Mouse (Mus musculus): ENCODE results near the gene Jtb.

Gene Jtb

DNA sequence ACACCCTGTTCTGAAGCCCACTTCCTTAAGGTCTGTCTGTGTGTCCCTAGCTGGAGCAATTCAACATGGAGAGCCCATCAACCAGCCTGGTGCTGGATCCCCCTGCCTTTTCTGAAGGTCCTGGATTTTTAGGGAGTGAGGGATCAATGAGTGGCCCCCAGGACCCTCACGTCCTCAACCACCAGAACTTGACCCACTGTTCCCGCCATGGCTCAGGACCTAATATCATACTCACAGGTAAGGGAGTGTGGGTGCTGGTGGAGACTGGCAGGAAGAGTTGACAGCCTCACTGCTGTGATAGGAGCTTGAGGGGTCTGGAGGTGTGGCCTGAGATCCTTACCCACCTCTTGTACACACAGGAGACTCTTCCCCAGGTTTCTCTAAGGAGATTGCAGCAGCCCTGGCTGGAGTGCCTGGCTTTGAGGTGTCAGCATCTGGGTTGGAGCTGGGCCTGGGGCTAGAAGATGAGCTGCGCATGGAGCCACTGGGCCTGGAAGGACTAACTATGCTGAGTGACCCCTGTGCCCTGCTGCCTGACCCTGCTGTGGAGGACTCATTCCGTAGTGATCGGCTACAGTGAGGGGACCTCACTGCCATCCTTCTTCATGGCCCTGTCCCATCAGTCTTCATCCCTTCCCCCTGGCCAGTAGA lies 31.8 kb downstream of the Jtb start:
- DNase-seq (ENCODE audit: low read depth): no peak

DNA sequence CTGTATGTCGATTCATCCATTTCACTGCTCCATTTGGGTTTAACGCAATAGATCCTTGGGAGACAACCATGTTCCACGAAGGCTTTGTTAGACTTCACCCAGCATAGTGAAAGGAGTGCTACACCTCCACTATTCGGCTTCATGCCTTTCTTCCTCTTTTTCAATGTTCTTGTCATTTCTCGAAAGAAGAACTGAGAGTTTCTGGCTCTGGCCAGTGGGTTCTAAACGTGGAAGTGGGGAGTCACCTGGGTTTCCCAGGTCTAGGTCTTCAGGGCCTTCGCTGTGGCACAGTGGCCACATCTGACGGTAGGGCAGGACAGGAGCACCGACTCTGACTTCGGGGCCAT lies 33.3 kb downstream of the Jtb start:
- DNase-seq (ENCODE audit: low read depth): no peak

DNA sequence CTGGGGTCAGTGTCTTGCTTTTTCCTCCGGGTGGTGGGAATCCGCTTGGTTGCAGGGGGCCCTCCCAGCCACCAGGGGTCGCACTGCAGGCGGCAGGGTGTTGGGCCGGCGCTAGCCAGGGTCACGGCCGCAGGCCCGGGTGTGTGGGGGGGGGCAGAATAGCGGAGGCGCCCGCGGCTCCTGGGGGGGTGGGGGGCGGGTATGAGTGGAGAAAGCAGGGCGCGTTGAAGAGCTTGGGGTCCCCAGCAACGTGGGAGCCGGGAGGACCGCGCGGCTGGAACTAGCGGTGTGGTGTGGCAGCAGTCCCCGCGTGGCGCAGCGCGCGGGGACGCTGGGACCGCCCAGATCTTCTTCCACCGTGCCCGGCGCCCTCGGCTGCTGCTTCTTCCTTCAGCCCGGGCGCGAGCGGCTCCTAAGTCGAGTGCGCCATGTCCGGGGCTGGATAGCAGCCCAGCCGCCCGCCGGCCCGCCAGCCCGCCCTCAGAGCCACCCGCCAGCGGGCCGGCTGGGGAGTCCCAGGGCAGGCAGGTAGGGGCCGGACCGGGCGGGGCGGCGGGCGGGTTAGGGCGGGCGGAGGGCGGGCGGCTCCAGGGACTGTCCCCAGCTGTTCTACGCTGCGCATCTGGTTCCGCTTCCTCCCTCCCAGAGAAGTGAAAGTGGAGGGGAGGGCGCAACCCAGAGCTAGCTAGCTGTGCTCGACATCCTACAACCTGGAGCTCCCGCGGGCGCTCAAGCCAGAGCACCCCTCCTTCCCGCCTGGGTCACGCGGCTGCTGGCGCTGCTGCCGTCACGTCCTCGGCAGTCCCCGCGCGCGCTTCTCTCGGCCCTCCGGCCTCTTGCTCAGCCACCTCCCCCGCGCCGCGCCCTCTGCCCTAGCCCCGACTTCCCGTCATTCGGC lies 33.9 kb downstream of the Jtb start, which contains the start of gene Dennd4b:
TSS of gene Dennd4b (plus strand) at position 152 of the 898 bp plus-strand sequence.
- peak; percentile 93 for DNase-seq (ENCODE audit: low read depth)

DNA sequence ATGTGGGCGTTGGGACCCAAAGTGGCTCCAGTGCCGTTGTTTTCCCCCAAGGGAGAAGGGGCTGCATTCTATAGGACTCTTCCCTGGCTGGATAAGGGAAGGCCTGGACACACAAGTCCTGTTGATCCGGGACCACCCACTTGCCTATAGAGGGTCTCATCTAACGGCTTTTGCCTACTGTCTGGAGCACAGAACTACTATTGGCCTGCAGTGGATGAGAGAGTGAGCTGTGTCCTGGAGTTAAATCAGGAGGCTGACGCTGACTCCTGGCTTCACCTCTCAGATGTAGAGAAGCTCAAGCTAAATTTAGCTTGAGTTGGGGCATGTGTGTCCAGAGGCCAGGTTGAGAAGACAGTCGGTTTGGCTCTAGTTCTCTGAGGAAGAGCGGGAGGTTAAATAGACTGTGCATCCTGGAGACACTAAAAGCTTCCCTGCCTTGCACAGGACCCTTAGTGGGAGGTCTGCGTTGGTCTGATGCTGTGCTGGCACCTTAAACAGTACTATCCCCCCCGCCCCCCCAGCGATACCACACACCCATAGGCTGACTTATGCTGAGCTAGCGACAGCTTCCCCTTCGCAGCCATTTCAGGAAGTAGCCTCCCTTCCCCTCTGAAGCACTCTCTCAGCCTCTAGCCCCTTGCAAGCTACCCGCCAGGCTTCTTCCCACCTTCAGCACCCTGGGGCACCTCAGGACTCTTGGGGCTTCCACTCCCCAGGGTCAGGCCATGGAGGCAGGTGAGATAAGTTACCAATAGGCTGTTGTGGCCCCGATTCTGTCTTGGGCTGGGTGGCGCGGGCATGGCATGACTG lies 34.7 kb downstream of the Jtb start:
- DNase-seq (ENCODE audit: low read depth): peak; percentile 87

DNA sequence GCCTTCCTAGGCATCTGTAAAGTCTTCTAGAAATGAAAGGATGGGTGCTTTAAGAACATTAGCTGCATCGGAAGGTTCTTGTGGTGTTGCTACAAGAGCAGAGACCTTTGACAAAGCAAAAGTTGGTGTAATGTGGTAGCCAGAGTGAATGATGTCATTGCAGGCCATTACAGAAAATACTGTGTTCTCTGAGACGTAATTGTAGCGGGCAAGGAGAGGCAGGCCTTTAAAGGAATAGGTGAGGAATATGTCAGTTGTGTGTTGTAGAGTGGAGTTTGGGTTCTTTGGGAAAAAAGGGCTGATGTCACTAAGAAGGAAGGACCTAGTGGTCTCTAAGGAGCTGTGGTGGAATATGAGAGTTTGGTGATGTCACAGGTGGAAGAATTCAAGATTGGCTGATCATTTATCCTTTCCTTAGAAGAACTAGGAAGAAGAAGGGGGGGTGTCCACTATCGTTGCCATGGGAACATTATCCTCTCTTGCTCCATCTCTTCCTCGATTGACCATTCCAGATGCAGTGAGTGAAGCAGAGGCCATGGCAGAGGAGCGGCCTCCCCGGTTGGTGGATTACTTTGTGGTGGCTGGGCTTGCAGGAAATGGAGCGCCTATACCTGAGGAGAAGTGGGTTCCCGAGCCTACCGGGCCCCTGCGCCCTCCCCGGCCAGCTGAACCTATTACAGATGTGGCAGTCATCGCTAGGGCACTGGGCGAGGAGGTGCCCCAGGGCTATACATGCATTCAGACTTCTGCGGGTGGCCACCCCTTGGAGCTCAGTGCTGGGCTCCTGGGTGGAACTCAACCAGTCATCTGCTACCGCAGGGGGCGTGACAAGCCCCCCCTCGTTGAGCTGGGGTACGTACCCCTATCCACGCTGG lies 35.7 kb downstream of the Jtb start:
- peak; percentile 44 for DNase-seq (ENCODE audit: low read depth)

DNA sequence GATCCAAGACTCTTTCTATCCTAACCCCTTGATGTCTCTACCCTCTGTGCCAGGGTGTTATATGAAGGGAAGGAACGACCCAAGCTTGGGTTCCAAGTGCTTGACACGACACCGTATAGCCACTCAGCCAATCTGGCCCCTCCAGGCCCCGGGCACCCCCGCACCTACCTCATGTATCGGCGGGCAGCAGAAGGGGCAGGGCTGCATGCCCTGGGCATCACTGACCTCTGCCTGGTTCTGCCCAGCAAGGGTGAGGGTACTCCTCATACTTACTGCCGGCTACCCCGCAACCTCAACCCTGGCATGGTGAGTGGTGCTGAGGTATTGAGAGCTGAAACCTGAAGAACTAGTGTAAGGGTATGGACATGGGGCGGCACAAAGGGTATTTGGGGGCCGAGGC lies 36.8 kb downstream of the Jtb start:
- no peak for DNase-seq (ENCODE audit: low read depth)

DNA sequence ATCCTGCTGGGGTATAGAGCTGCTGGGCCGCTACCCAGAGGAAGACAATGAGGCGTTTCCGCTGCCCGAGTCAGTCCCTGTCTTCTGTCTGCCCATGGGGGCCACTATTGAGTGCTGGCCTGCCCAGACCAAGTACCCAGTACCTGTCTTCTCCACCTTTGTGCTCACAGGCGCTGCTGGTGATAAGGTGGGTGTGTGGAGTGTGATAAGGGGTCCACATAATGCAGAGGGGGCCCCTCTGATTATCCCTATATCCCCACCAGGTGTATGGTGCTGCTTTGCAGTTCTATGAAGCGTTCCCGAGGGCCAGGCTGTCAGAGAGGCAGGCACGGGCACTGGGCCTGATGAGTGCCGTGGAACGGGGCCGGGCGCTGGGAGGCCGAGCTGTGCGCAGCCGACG lies 37.6 kb downstream of the Jtb start:
- no peak for DNase-seq (ENCODE audit: low read depth)

DNA sequence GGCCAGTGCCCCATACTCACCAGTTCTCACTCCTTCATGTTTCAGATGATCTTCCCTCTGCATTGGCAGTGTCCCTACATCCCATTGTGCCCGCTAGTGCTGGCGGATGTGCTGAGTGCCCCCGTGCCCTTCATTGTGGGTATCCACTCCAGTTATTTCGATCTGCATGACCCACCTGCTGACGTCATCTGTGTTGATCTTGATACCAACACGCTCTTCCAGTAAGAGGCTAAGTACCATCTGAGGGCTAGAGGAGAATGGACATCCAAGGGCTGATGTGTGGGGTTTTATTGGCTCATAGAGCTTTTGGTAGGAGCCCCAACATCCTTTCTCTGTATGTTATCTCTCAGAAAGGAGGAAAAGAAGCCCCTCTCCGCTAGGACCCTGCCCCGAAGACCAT lies 39.4 kb downstream of the Jtb start:
- DNase-seq (ENCODE audit: low read depth): no peak

DNA sequence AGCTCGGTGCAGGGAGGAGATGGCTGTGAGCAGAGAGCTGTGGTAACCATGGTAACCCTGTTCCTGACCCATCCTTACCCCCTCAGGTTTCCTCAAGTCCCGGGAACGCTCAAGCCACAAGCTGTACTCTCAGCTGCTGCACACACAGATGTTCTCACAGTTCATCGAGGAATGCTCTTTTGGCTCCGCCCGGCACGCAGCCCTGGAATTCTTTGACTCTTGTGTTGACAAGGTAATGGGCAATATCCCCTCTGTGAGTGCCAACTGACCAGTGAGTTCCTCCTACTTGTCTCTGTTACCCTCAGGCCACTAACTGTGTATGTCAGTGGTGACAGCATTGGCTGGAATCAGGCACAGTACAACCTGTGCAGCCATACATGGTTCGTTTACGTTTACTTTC lies 40.8 kb downstream of the Jtb start:
- DNase-seq (ENCODE audit: low read depth): no peak

DNA sequence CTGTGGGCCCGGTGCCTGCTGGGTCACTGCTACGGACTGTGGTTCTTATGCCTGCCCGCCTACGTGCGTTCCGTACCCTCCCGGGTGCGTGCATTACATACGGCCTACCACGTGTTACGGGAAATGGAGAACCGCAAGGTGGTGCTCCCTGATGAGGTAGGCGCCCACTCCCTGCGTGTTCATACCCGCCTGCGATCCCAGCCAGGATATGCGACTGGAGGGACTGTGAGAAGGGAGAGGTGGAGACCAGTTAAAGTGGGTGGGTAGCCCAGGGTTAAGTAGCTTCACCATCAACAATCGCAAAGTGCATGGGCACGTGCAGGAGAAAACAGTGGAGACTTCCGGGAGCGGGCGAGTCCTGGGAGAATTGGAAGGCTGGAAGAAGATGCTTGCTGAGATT lies 42.5 kb downstream of the Jtb start:
- no peak for DNase-seq (ENCODE audit: low read depth)

DNA sequence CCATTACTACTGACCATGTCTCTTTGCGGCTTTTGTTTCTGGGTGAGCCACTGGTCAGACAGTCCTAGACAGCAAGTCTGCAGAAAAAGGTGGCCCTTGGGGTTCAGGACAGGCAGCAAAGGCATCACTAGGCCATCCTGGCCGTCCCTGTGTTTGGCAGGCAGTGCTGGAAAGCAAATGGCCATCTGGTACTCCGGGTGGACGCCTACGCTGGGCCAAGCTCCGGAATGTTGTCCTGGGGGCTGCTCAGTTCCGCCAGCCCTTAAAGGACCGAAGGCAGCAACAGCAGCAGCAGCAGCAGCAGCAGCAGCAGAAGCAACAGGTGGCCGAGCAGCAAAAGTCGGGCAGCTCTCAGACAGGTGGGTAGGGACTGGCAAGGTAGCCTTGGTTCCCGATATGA lies 43.9 kb downstream of the Jtb start:
- no peak for DNase-seq (ENCODE audit: low read depth)

DNA sequence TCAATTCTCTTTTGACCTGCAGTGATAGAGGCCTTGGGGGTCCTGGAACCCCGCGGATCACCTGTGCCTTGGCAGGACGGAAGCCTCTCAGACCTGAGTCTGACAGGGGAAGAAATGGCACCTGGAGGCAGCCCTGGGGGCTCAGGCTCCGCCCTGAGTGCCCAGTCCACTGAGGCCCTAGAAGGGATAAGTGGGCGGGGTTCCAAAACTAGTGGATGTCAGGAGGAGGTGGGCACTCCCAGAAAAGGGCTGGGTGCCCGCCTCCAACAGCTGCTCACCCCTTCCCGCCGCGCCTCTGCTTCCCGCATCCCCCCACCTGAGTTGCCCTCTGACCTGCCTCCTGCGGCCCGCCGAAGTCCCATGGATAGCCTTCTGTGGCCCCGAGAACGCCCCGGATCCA lies 45.5 kb downstream of the Jtb start:
- DNase-seq (ENCODE audit: low read depth): no peak

DNA sequence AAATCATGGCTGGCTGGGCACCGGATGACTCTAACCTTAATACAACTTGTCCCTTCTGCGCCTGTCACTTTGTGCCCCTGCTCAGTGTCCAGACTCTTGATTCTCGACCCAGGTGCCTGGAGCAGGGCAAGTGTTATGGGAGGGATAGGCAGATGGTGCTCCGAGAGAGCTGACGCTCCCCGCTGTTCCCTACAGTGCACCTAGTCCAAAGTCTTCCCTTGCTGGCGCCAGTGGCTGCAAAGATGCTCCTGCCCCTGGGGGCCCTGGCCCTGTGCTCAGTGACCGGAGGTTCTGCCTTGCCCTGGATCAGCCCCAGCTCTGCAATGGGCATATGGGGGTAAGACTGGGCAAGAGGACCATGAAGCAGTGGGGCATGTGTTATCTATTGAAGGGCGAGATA lies 46.4 kb downstream of the Jtb start:
- DNase-seq (ENCODE audit: low read depth): no peak

DNA sequence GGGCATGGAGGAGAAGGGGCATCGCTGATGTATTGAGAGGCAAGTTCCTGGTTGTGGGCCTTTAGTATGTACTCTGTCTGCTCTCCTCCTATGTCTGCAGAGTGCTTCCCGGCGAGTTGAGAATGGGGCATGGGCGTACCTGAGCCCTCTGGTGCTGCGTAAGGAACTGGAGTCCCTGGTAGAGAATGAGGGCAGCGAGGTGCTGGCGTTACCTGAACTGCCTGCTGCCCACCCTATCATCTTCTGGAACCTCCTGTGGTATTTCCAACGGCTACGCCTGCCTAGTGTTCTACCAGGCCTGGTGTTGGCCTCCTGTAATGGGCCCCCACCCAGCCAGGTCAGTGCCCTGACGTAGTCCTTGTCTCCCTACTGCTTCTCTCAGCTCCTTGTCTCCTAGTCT lies 46.8 kb downstream of the Jtb start:
- DNase-seq (ENCODE audit: low read depth): no peak

DNA sequence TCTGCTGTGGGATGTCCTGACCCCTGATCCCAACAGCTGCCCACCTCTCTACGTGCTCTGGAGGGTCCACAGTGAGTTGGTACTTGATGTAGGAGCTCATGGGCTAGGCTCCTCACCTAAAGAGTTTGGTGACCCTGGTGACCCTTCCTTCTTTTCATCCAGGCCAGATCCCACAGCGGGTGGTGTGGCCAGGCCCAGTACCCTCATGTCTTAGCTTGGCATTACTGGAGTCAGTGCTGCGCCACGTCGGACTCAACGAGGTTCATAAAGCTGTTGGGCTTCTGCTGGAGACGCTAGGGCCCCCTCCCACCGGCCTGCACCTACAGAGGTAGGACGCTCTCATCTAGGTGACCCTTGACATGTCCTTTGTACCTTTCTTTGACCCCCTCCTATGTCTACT lies 47.8 kb downstream of the Jtb start:
- no peak for DNase-seq (ENCODE audit: low read depth)

DNA sequence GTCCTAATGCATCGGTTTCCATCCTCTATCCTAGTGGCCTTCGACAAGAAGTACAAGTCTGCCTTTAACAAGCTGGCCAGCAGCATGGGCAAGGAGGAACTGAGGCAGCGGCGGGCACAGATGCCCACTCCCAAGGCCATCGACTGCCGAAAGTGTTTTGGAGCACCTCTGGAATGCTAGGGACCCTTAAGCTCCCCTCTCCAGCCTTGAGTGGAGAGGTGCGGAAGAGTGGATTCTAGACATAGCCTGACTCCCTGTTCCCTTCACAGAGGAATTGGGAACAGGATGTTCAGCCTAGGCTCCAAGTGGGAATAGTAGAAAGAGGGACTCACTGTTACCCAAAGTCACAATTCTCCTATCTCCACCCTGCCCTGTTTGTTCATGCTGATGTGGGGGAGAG lies 48.3 kb downstream of the Jtb start:
- no peak for DNase-seq (ENCODE audit: low read depth)

DNA sequence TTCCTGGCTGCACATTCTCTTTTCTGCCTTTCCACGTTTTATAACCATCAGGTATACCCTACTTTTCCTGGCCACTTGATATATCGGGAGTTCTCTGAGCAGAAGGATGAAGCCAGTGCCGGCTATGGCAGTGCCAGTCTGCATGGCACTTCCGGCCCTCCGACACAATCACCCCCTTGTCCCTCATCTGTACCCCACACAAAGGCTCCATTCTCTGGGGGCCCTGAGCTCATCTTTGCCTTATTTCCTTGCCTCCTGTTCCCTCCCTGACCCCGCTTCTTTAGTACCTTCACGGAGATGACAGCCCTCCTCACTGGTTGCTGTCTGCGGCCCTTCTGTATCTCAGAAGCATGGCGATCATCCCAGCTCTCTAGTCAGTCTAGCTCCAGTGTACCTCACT lies 49.3 kb downstream of the Jtb start:
- no peak for DNase-seq (ENCODE audit: low read depth)

DNA sequence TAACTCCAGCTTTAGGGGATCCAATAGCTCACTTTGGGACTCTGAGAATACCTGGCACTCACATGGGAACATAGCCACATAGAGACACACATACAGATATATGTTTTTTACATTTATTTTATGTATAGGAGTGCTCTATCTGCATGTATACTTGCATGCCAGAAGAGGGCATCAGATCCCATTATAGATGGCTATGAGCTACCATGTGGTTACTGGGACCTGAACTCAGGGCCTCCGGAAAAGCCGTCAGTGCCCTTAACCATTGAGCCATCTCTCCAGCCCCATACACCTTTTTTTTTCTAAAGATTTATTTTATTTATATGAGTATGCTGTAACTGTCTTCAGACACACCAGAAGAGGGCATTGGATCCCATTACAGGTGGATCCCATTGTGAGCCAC lies 52.8 kb downstream of the Jtb start:
- no peak for DNase-seq (ENCODE audit: low read depth)

All from 416B (cell line).